Mouse (Mus musculus) ES-E14 (cell line): ENCODE measurements at regions not wholly inside any gene's neighbourhood (a gene's known extent, or its start where the extent isn't known, plus 50 kb on each side); places are given as distances from the start of the nearest gene placed in this dataset.

ENCODE experiments used
- DNase-seq: peaks from one replicate; pipeline ENCODE4 v3.0.0-alpha.2; 2013; ENCODE audit warnings: low read depth, low spot score
- H3K27ac ChIP-seq: 2 replicates; pipeline ENCODE4 v1.5.1; 2012; ENCODE audit warnings: low read depth, mild to moderate bottlenecking, low read length, moderate library complexity, mixed read lengths; ENCODE audit not compliant: poor library complexity, insufficient read depth, severe bottlenecking
- H3K36me3 ChIP-seq: 2 replicates; pipeline ENCODE4 v1.6.1; 2012; ENCODE audit warnings: mild to moderate bottlenecking, low read length, moderate library complexity, mixed read lengths; ENCODE audit not compliant: control insufficient read depth, poor library complexity, insufficient read depth, severe bottlenecking
- H3K4me1 ChIP-seq, 2 experiments: fragments of 150-350 bp in 1 of 2; sonication (generic) in 1 of 2; 2 replicates each; pipeline ENCODE4 v1.6.1; 2012; ENCODE audit warnings: low read length in 2 of 2, mild to moderate bottlenecking in 1 of 2, mixed read lengths in 1 of 2; ENCODE audit not compliant: control insufficient read depth in 2 of 2, insufficient read depth in 2 of 2, poor library complexity in 1 of 2
- H3K4me3 ChIP-seq, 2 experiments: fragments of 150-350 bp in 1 of 2; sonication (generic) in 1 of 2; 2 replicates each; pipeline ENCODE4 v1.5.1; 2012; ENCODE audit warnings: low read length in 2 of 2, low read depth in 1 of 2, mild to moderate bottlenecking in 1 of 2, mixed read lengths in 1 of 2; ENCODE audit not compliant: insufficient read depth in 1 of 2, poor library complexity in 1 of 2, severe bottlenecking in 1 of 2
- H3K9ac ChIP-seq: 2 replicates; pipeline ENCODE4 v1.6.1; 2012; ENCODE audit warnings: low read depth, mild to moderate bottlenecking, low read length, mixed read lengths; ENCODE audit not compliant: poor library complexity, insufficient read depth, severe bottlenecking
- H3K9me3 ChIP-seq: fragments of 150-350 bp; sonication (generic); 2 replicates; pipeline ENCODE4 v1.6.1; 2012; ENCODE audit warnings: low read depth, mild to moderate bottlenecking, low read length; ENCODE audit not compliant: control insufficient read depth, insufficient read depth
- CHD2 ChIP-seq: IDR thresholded peaks from 2 replicates; pipeline ENCODE4 v1.6.1; 2014; ENCODE audit warnings: mild to moderate bottlenecking, low read depth, low read length, inconsistent platforms
- HCFC1 ChIP-seq: IDR thresholded peaks from 2 replicates; pipeline ENCODE4 v1.6.1; 2012; ENCODE audit warnings: low read length, inconsistent platforms, borderline replicate concordance; ENCODE audit not compliant: insufficient read depth
- MAFK ChIP-seq: IDR thresholded peaks from 2 replicates; pipeline ENCODE4 v1.6.1; 2014; ENCODE audit warnings: mild to moderate bottlenecking, low read depth, low read length, inconsistent platforms; ENCODE audit not compliant: insufficient read depth
- ZC3H11A ChIP-seq: IDR thresholded peaks from 2 replicates; pipeline ENCODE4 v1.6.1; 2012; ENCODE audit warnings: low read depth, mild to moderate bottlenecking, inconsistent platforms, low read length, borderline replicate concordance
- ZNF384 ChIP-seq: IDR thresholded peaks from 2 replicates; pipeline ENCODE4 v1.6.1; 2012; ENCODE audit warnings: low read depth, low read length, inconsistent platforms
- in situ Hi-C, 2 experiments: fragments of 600-800 bp; cut with MboI; formaldehyde crosslinking; loops; one replicate each; pipeline ENCODE4 v1.15.1; 2025; ENCODE audit warnings: low sequenced_read_pairs in 2 of 2, inconsistent platforms in 1 of 2; ENCODE audit not compliant: unreplicated experiment in 2 of 2

DNA sequence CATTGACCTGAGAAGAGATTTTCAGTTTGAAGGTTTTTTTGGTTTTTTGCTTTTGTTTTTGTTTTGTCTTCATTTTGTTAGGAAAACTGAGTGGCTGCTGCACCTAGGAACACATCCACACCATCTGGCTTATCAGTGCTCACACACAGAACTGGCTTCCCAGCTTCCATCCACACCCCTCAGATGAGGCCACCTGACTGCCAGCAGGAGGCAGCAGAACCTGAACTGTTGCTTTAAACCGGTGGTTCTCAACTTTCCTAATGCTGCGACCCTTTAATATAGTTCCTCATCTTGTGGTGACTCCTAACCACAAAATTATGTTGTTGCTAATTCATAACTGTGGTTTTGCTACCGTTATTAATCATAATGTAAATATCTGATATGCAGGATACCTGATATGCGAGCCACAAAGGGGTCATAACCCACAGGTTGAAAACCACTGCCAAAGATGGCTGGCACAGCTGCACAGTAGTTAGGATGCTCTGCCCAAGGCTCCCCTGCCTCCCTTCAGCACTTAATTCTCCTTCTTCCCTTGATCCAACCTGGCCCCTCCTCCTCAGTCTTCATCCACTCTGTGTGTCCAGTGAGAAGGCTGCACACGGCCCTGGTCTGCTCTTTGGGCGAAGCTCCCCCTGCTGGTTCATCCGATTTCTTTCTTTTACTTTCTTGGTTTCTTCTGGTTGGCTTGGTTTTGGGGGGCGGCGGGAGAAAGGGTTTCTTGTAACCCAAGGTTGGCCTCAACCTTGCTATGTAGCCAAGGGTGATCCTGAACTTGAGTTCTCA lies 126.5 kb downstream of the Il20rb start:
- peak; percentile 8 for DNase-seq
- no peak for TF ChIP-seq MAFK
- no peak for TF ChIP-seq ZC3H11A
- no peak for TF ChIP-seq CHD2
- no peak for TF ChIP-seq HCFC1
- TF ChIP-seq ZNF384, result no peak
- Histone ChIP-seq H3K9me3 (peaks cover 4% of the 10 kb centered on the region; the same call in 1 of the 2 replicates), H3K4me3 (no peak overlapping the region), H3K27ac (no peak overlapping the region), H3K9ac (no peak overlapping the region), H3K4me1 (no peaks in the 10 kb centered on the region), H3K36me3 (no peaks in the 10 kb centered on the region)
- in situ Hi-C loops, result no loop called here

GRCm38 (mm10) chr9:100357553-100357952 lies 129.0 kb downstream of the Il20rb start:
- no peak overlapping the region for H3K4me3 ChIP-seq
- TF ChIP-seq ZNF384 (no peak), ZC3H11A (no peak), CHD2 (no peak), HCFC1 (no peak), MAFK (no peak)
- no peak overlapping the region for H3K9ac ChIP-seq
- in situ Hi-C loops, result no loop called here
- H3K36me3 ChIP-seq, result no peaks in the 10 kb centered on the region
- H3K4me1 ChIP-seq, result no peaks in the 10 kb centered on the region
- peaks cover 4% of the 10 kb centered on the region; the same call in 1 of the 2 replicates for H3K9me3 ChIP-seq
- H3K27ac ChIP-seq, result no peak overlapping the region
- DNase-seq, result no peak

DNA sequence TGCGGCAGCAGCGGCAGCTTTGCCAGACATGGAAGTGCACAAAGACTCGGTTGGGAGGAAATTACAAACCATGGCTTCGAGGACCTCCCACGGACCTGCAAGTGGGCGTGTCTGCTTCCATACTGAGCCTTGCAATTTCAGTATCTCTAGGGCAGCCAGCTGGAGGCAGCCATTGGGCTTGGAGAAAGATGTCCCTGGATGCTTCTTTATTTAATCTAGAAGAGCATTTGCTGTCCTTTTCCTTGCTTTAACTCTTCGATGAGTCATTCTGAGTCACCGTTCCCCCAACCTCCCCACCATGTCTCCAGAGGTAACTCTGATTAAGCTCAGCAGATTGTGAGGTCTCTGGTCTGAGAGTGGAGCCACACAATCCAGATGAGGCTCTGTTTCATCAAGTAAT lies 145.8 kb downstream of the Il20rb start:
- DNase-seq, result no peak
- TF ChIP-seq CHD2 (no peak), ZC3H11A (no peak), ZNF384 (no peak), HCFC1 (no peak), MAFK (no peak)
- H3K9me3 ChIP-seq, result no peaks in the 10 kb centered on the region
- H3K36me3 ChIP-seq, result no peaks in the 10 kb centered on the region
- H3K4me1 ChIP-seq, result no peaks in the 10 kb centered on the region
- H3K27ac ChIP-seq, result no peak overlapping the region
- in situ Hi-C loops, result no loop called here
- no peak overlapping the region for H3K4me3 ChIP-seq
- no peak overlapping the region for H3K9ac ChIP-seq

GRCm38 (mm10) chr9:100307765-100308164 lies 178.8 kb downstream of the Il20rb start:
- H3K9ac ChIP-seq, result no peak overlapping the region
- H3K4me1 ChIP-seq, result no peaks in the 10 kb centered on the region
- DNase-seq, result no peak
- TF ChIP-seq CHD2, result no peak
- TF ChIP-seq ZC3H11A, result no peak
- TF ChIP-seq MAFK, result no peak
- no peak for TF ChIP-seq HCFC1
- TF ChIP-seq ZNF384, result no peak
- H3K4me3 ChIP-seq, result no peak overlapping the region
- no peaks in the 10 kb centered on the region for H3K9me3 ChIP-seq
- no peaks in the 10 kb centered on the region for H3K36me3 ChIP-seq
- in situ Hi-C loops, result no loop called here
- no peak overlapping the region for H3K27ac ChIP-seq

DNA sequence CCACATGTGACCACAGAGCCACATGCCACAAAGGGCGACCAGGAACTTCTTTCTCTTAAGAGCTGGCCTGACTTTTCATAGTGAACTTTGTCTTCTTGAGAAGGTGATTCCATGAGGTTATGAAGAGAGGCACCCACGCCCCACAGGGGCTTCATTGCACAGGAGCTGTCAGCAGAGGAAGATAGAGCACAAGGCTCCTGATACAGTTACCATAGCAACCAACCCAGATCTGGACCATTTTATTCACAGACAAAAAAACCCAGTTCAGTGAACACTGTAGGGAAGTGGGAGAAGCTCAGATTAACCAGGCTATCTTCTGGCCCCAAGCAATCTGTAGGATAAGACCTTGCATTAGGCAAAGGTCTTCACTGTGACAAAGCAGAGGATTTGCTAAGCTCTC lies 179.2 kb downstream of the Il20rb start:
- Histone ChIP-seq H3K27ac (no peak overlapping the region), H3K9me3 (no peaks in the 10 kb centered on the region), H3K9ac (no peak overlapping the region), H3K36me3 (no peaks in the 10 kb centered on the region), H3K4me3 (no peak overlapping the region), H3K4me1 (no peaks in the 10 kb centered on the region)
- in situ Hi-C loops, result no loop called here
- TF ChIP-seq MAFK, result no peak
- no peak for TF ChIP-seq ZC3H11A
- TF ChIP-seq ZNF384, result no peak
- no peak for TF ChIP-seq HCFC1
- no peak for TF ChIP-seq CHD2
- DNase-seq, result no peak
